Mouse (Mus musculus) left cerebral cortex, adult 9 months (tissue): ENCODE measurements at regions not wholly inside any gene's neighbourhood (a gene's known extent, or its start where the extent isn't known, plus 50 kb on each side); places are given as distances from the start of the nearest gene placed in this dataset.
A peak's percentile ranks its signal among the peaks of the same experiment; 100 is the strongest.

Experiments used
- DNase-seq, 2 experiments: peaks; one replicate each; pipeline ENCODE4 v3.0.0; 2022; ENCODE audit warnings: low spot score in 2 of 2

- no peak for DNase-seq
Measured at GRCm38 (mm10) chr1:76080241-76080640, 534.2 kb downstream of the Slc4a3 start.

- no peak for DNase-seq
Measured at GRCm38 (mm10) chr1:76081700-76082099, 535.6 kb downstream of the Slc4a3 start.

- DNase-seq: no peak
Measured at GRCm38 (mm10) chr1:76083273-76084036, 537.4 kb downstream of the Slc4a3 start.

- DNase-seq: no peak
Measured at GRCm38 (mm10) chr1:76091031-76091430, 545.0 kb downstream of the Slc4a3 start.

GRCm38 (mm10) chr1:76113281-76113680 is 567.2 kb downstream of the Slc4a3 start:
- no peak for DNase-seq

GRCm38 (mm10) chr1:76120840-76121239 is 574.8 kb downstream of the Slc4a3 start:
- no peak for DNase-seq

GRCm38 (mm10) chr1:76130353-76130752 is 584.3 kb downstream of the Slc4a3 start:
- no peak for DNase-seq

- DNase-seq: no peak
Measured at GRCm38 (mm10) chr1:76136810-76137209, 590.7 kb downstream of the Slc4a3 start.

- DNase-seq: no peak
Measured at GRCm38 (mm10) chr1:76137701-76138100, 591.6 kb downstream of the Slc4a3 start.

- DNase-seq: no peak
Measured at GRCm38 (mm10) chr1:76143516-76143915, 597.5 kb downstream of the Slc4a3 start.

- DNase-seq: no peak
Measured at GRCm38 (mm10) chr1:76148963-76149362, 602.9 kb downstream of the Slc4a3 start.

GRCm38 (mm10) chr1:76156291-76156690 is 610.2 kb downstream of the Slc4a3 start:
- DNase-seq: peak in 1 of 2 experiments; percentile 5

- DNase-seq: no peak
Measured at GRCm38 (mm10) chr1:76167486-76167885, 621.4 kb downstream of the Slc4a3 start.

- DNase-seq: no peak
Measured at GRCm38 (mm10) chr1:76181181-76181580, 635.1 kb downstream of the Slc4a3 start.

- DNase-seq: no peak
Measured at GRCm38 (mm10) chr1:76194844-76195243, 648.8 kb downstream of the Slc4a3 start.

- DNase-seq: no peak
Measured at GRCm38 (mm10) chr1:76197651-76198050, 651.6 kb downstream of the Slc4a3 start.

GRCm38 (mm10) chr1:76200906-76201305 is 654.8 kb downstream of the Slc4a3 start:
- DNase-seq: no peak

- no peak for DNase-seq
Measured at GRCm38 (mm10) chr1:76212486-76212885, 666.4 kb downstream of the Slc4a3 start.

- no peak for DNase-seq
Measured at GRCm38 (mm10) chr1:76244721-76245120, 698.7 kb downstream of the Slc4a3 start.

- no peak for DNase-seq
Measured at GRCm38 (mm10) chr1:76246181-76246796, 700.2 kb downstream of the Slc4a3 start.

- no peak for DNase-seq
Measured at GRCm38 (mm10) chr1:76247126-76247525, 701.1 kb downstream of the Slc4a3 start.

- DNase-seq: no peak
Measured at GRCm38 (mm10) chr1:76258217-76258616, 712.2 kb downstream of the Slc4a3 start.

GRCm38 (mm10) chr1:76276148-76276547 is 730.1 kb downstream of the Slc4a3 start:
- peak in 1 of 2 experiments; percentile 2 for DNase-seq
